Mouse (Mus musculus) stomach, postnatal 0 days (tissue): ENCODE measurements around the gene Dtl. TPM values are rescaled to one million over a fixed set of nuclear protein-coding genes. Genes with fewer than 3 reads are reported as not detected.

Experiments used
- ATAC-seq: fragments of 200-750 bp; cut with Nextera tagmentation; 2 replicates; pipeline ENCODE4 v1.8.0; 2017; ENCODE audit not compliant: low FRiP score, low TSS enrichment
- DNase-seq: peaks from one replicate; pipeline ENCODE4 v3.0.0-alpha.2; 2016; ENCODE audit warnings: low spot score
- H3K27ac ChIP-seq: fragments of 300-500 bp; sonication (generic); replicated peaks from 2 replicates; pipeline ENCODE4 v1.5.1; 2014; ENCODE audit warnings: mild to moderate bottlenecking, control low read depth
- H3K27me3 ChIP-seq: fragments of 300-500 bp; sonication (generic); 2 replicates; pipeline ENCODE4 v1.6.1; 2014; ENCODE audit warnings: low read length; ENCODE audit not compliant: control insufficient read depth, insufficient read depth
- H3K36me3 ChIP-seq: fragments of 300-500 bp; sonication (generic); 2 replicates; pipeline ENCODE4 v1.6.1; 2014; ENCODE audit warnings: low read length, mixed read lengths; ENCODE audit not compliant: control insufficient read depth, insufficient read depth
- H3K4me1 ChIP-seq: fragments of 300-500 bp; sonication (generic); replicated peaks from 2 replicates; pipeline ENCODE4 v1.6.1; 2014; ENCODE audit warnings: antibody characterized with exemption; ENCODE audit not compliant: control insufficient read depth, insufficient read depth
- H3K4me2 ChIP-seq: fragments of 300-500 bp; sonication (generic); replicated peaks from 2 replicates; pipeline ENCODE4 v1.6.1; 2014; ENCODE audit warnings: low read depth, mild to moderate bottlenecking, control low read depth, moderate library complexity
- H3K4me3 ChIP-seq: fragments of 300-500 bp; sonication (generic); 2 replicates; pipeline ENCODE4 v1.5.1; 2014; ENCODE audit warnings: low read depth, low read length, control low read depth
- H3K9ac ChIP-seq: fragments of 300-500 bp; sonication (generic); 2 replicates; pipeline ENCODE4 v1.6.1; 2014; ENCODE audit warnings: mild to moderate bottlenecking, low read length, control low read depth, mixed read lengths
- H3K9me3 ChIP-seq: fragments of 300-500 bp; sonication (generic); 2 replicates; pipeline ENCODE4 v1.6.1; 2016; ENCODE audit warnings: low read length; ENCODE audit not compliant: control insufficient read depth
- CTCF ChIP-seq: IDR thresholded peaks from 2 replicates; pipeline ENCODE4 v1.5.1; 2016; ENCODE audit warnings: antibody characterized with exemption, low read depth, mild to moderate bottlenecking, moderate library complexity
- EP300 ChIP-seq: optimal IDR thresholded peaks from 2 replicates; pipeline ENCODE3; 2016; ENCODE audit warnings: antibody characterized with exemption
- WGBS: fragments of 180-500 bp; shearing (Covaris S2); extraction: QIAGEN DNeasy Blood & Tissue Kit; methylation state at CpG from one replicate; pipeline ENCODE4 v1.1.7; 2014; 5-methylcytosine and 5-hydroxymethylcytosine counted together
- polyA plus RNA-seq: library from polyadenylated mRNA; unstranded; fragments of >200 nt; fragmentation: Nextera tagmentation; extraction: Ambion mirVana; gene quantifications from 2 replicates; pipeline ENCODE4 v1.2.1, GENCODE M21; 2015

Gene Dtl
- polyA plus RNA-seq, 1 experiment from 2014 or later, result 7.5 TPM

DNA sequence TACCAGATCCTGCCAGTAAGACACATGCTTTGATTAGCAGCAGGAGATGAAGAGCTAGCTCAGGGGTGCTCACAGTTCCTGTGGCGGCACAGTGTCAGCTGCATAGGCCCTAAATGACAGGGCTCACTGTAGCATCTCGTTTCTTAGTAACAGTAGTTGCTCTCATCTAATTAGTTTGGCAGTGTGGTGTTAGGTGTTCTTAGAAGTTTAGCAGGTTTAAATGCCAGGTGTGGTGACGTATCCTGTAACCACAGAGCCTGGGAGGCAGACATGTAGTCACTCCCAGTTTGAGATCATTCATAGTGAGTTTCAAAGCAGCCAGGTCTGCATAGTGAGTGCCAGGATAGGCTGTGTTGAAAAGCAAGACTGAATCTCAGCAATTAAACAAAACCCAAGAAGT lies 4.2 kb upstream of the Dtl start:
- H3K27me3 ChIP-seq, result no peaks in the 10 kb centered on the region
- H3K9me3 ChIP-seq, result no peaks in the 10 kb centered on the region
- no peak overlapping the region for H3K9ac ChIP-seq
- H3K4me2 ChIP-seq, result no peak overlapping the region
- peaks cover 12% of the 10 kb centered on the region for H3K36me3 ChIP-seq
- no peak for ATAC-seq
- H3K27ac ChIP-seq, result no peak overlapping the region
- no peak for DNase-seq
- no peak overlapping the region for H3K4me3 ChIP-seq
- peaks cover 4% of the 10 kb centered on the region; the same call in 1 of the 2 replicates for H3K4me1 ChIP-seq
- TF ChIP-seq EP300 (no peak), CTCF (no peak)
- 84% methylated on average over 3 of the region's 3 CpGs for WGBS

DNA sequence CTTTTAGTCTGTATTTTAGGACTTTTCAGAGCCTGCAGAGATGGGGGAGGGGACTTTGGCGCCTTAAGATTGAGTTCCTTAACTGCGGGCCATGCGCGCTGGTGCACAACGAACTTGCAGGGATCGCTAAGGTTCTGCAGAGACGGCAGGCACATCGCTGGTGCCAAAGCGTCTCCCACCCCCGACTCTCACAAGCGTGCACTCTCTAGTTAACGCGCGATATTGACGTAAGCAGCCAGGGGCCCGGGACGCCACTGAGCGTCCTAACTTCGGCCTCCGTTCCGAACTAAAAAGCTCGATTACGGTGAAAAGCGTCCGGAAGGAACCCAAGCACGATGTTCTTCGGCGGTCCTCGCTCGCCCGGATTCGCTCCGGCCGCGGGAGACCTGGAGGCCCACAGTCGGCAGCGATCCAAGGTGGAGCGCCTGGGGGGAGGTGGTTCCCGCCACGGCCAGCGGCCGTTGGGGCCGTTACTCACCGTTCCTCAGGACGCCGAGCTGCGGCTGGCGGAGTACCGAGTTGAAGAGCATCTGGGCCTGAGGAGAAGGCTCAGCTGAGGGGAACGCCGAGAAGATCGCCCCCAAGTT lies 380 bp downstream of the Dtl start:
- ATAC-seq, result peak; percentile 27
- no peak for DNase-seq

DNA sequence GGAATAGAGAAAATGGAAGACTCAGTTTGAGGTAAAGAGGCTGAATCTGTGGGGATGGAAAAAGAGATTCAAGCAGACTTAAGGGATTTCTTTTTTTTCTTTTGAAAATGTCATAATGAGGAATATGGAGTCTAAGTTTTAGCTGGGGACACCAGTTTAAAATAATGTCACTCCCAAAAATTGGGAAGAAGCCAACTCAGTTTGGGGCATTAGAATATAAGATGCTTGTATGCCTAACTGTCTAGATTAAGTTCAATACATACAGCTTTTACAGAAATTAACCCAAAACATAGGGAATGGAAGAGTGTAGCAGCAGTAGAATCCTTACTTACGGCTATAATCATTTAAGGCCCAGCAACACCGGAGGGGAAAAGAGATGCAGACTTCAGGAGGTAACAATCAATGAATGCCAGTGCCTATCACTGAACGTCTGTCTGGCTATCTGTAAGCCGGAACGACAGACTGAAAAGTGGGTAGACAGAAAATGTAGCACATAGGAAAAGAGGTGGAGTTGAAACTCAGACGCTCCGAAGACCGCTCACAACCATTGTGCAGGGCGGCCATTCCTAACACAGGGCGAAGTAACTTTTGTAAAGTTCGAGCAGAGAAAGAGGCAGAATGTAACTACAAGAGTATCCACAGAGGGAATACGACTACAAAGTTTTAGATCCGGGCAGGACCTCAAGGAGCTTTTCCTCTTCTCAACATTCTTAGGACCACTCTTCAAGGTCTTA lies 1.3 kb downstream of the Dtl start:
- H3K4me2 ChIP-seq, result peak overlapping the region; percentile 78
- H3K27ac ChIP-seq, result peak overlapping the region; percentile 91
- H3K4me3 ChIP-seq, result peak overlapping the region; percentile 85
- no peaks in the 10 kb centered on the region for H3K27me3 ChIP-seq
- 1% methylated on average over 13 of the region's 13 CpGs for WGBS
- peak overlapping the region; percentile 77 for H3K9ac ChIP-seq
- no peaks in the 10 kb centered on the region for H3K36me3 ChIP-seq
- ATAC-seq, result no peak
- DNase-seq, result no peak
- TF ChIP-seq EP300, result no peak
- no peak for TF ChIP-seq CTCF
- no peaks in the 10 kb centered on the region for H3K9me3 ChIP-seq
- H3K4me1 ChIP-seq, result peaks cover 4% of the 10 kb centered on the region; the same call in 1 of the 2 replicates

More for the DNA sequence above, 380 bp downstream of the Dtl start:
- Histone ChIP-seq H3K27ac (peak overlapping the region; percentile 91), H3K9ac (peak overlapping the region; percentile 77), H3K4me1 (peaks cover 4% of the 10 kb centered on the region; the same call in 1 of the 2 replicates), H3K4me2 (peak overlapping the region; percentile 78), H3K9me3 (no peaks in the 10 kb centered on the region), H3K36me3 (no peaks in the 10 kb centered on the region), H3K27me3 (no peaks in the 10 kb centered on the region), H3K4me3 (peak overlapping the region; percentile 85)
- TF ChIP-seq CTCF (no peak), EP300 (no peak)
- WGBS, result under 1% methylated on average over 52 of the region's 52 CpGs

DNA sequence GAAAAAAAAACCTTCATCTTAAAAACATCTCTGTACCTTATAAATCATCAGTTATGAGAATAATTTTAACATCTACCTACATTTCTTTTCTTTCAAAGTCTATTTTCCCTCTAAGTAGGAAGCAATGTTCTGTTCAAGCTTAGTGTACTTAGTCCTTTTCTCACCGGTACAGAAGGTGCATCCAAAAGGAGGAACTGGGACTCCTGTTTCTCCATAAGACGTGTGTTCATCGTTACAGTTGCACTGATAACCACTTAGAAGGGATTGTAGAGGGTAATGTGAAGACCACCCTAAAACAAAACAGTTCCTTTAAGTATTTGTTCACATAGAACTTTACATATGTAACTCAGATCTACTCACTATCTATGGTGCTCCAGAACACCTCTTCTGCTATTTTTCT lies 4.9 kb downstream of the Dtl start:
- no peaks in the 10 kb centered on the region for H3K27me3 ChIP-seq
- WGBS, result 84% methylated on average over 3 of the region's 3 CpGs
- TF ChIP-seq EP300 (no peak), CTCF (no peak)
- no peak for ATAC-seq
- H3K9me3 ChIP-seq, result no peaks in the 10 kb centered on the region
- no peaks in the 10 kb centered on the region for H3K4me1 ChIP-seq
- H3K9ac ChIP-seq, result no peak overlapping the region
- H3K4me3 ChIP-seq, result no peak overlapping the region
- no peaks in the 10 kb centered on the region for H3K36me3 ChIP-seq
- H3K4me2 ChIP-seq, result no peak overlapping the region
- no peak for DNase-seq
- H3K27ac ChIP-seq, result no peak overlapping the region

DNA sequence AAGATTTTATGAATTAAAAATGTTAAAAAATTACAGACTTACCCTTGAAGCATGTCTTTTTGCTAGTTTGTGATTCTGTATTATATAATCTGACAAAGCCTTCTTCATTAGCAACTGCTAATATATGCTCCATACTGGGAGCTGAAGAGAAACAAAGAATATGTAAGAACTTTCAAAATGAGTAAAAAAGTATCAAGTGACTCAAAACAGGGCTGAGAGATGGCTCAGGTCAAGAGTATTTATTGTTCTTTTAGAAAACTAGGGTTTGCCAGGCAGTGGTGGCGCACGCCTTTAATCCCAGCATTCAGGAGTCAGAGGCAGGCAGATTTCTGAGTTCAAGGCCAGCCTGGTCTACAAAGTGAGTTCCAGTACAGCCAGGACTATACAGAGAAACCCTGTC lies 5.7 kb downstream of the Dtl start:
- Histone ChIP-seq H3K4me3 (no peak overlapping the region), H3K27me3 (no peaks in the 10 kb centered on the region), H3K27ac (no peak overlapping the region), H3K4me1 (no peaks in the 10 kb centered on the region), H3K4me2 (no peak overlapping the region), H3K9ac (no peak overlapping the region), H3K36me3 (no peaks in the 10 kb centered on the region), H3K9me3 (no peaks in the 10 kb centered on the region)
- TF ChIP-seq EP300 (no peak), CTCF (no peak)
- no peak for DNase-seq
- 98% methylated on average over 2 of the region's 2 CpGs for WGBS
- no peak for ATAC-seq

DNA sequence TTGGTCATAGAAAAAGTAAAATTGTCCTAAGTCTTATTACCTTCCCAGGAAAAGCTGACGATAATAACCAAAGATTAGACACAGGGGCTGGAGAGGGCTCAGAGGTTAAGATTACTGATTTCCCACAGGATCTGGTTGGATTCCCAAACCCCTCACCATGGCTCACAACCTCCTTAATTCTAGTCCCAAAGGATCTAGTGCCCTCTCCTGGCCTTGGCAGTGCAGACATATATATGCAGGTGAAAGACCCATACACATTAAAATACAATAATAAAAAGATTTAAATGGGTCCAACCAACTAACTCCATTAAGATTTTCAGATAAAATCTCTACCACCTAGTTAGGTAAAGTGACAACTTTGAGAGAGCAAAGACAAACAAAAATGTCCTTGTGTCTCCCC lies 7.5 kb downstream of the Dtl start:
- Histone ChIP-seq H3K36me3 (no peaks in the 10 kb centered on the region), H3K4me3 (no peak overlapping the region), H3K27me3 (no peaks in the 10 kb centered on the region), H3K9me3 (no peaks in the 10 kb centered on the region), H3K9ac (no peak overlapping the region), H3K27ac (no peak overlapping the region), H3K4me1 (no peaks in the 10 kb centered on the region), H3K4me2 (no peak overlapping the region)
- WGBS, result 100% methylated on average over 1 of the region's 1 CpGs
- TF ChIP-seq CTCF, result peak; percentile 74
- TF ChIP-seq EP300, result no peak
- no peak for DNase-seq
- no peak for ATAC-seq
